Mouse (Mus musculus) myocyte (in vitro differentiated cells): ENCODE measurements around the gene Eif4a3.
"Not testable (repeated sequence)": the region's sequence is repeated elsewhere in the genome, so short reads cannot be mapped to it uniquely, and the experiment has no call there.

Source experiments
- CEBPB ChIP-seq: IDR thresholded peaks from 2 replicates; pipeline ENCODE4 v1.6.1; 2011; ENCODE audit warnings: mild to moderate bottlenecking, moderate library complexity; ENCODE audit not compliant: poor library complexity, insufficient read depth, severe bottlenecking
- MAX ChIP-seq: IDR thresholded peaks from one replicate; pipeline ENCODE4 v1.6.1; 2011; ENCODE audit warnings: low read depth, mild to moderate bottlenecking, control low read depth
- MYOD1 ChIP-seq, 3 experiments: IDR thresholded peaks; one replicate each; pipeline ENCODE4 v1.6.1; 2011; ENCODE audit warnings: control low read depth in 2 of 3, low read depth in 2 of 3, mild to moderate bottlenecking in 2 of 3, moderate library complexity in 1 of 3; ENCODE audit not compliant: insufficient read length in 2 of 3, control insufficient read depth in 1 of 3
- POLR2A ChIP-seq: IDR thresholded peaks from one replicate; pipeline ENCODE4 v1.6.1; 2011; ENCODE audit warnings: low read depth, mild to moderate bottlenecking, control low read depth, moderate library complexity; ENCODE audit not compliant: insufficient read length
- POLR2AphosphoS2 ChIP-seq: IDR thresholded peaks from one replicate; pipeline ENCODE4 v1.6.1; 2011; ENCODE audit warnings: low read depth, control low read depth; ENCODE audit not compliant: insufficient read length
- TCF12 ChIP-seq: IDR thresholded peaks from one replicate; pipeline ENCODE4 v1.6.1; 2011; ENCODE audit warnings: mild to moderate bottlenecking, control low read depth; ENCODE audit not compliant: poor library complexity, insufficient read depth, severe bottlenecking
- TCF3 ChIP-seq: IDR thresholded peaks from one replicate; pipeline ENCODE4 v1.6.1; 2011; ENCODE audit warnings: low read depth, control low read depth; ENCODE audit not compliant: insufficient read length
- USF1 ChIP-seq: IDR thresholded peaks from one replicate; pipeline ENCODE4 v1.6.1; 2011; ENCODE audit warnings: low read depth, mild to moderate bottlenecking, control low read depth, moderate library complexity

DNA sequence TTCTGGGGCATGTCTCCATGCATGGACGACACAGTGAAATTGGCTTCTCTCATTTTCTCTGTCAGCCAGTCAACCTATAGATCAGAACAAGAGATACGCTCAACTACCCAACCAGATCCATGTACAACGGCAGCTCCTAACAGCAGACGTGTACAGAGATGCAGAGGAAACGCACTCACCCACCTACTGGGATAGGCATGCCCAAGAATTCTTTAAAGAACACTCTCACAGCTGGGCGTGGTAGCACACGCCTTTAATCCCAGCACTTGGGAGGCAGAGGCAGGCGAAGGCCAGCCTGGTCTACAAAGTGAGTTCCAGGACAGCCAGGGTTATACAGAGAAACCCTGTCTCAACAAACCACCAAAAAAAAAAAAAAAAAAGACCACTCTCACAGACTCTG, 7.0 kb downstream of the Eif4a3 start:
- TF ChIP-seq POLR2A; MAX; CEBPB; USF1; MYOD1 (IDR thresholded peaks at IDR 0.05; ENCODE audit: control insufficient read depth in 1 of 3, insufficient read length in 2 of 3, low read depth in 2 of 3); TCF3; POLR2AphosphoS2; TCF12: not testable (repeated sequence)
